Mouse (Mus musculus) layer of hippocampus, postnatal 14 days (tissue): ENCODE results near the gene Oxa1l. TPM values are rescaled to one million over a fixed set of nuclear protein-coding genes. Genes with fewer than 3 reads are reported as not detected.

ENCODE experiments used
- DNase-seq, 2 experiments: peaks; one replicate each; pipeline ENCODE4 v3.0.0; 2021 to 2022; ENCODE audit warnings: low spot score in 2 of 2, mixed read lengths in 1 of 2
- total RNA-seq, 2 experiments: library from RNA; stranded (reverse); gene quantifications; 2 replicates each; pipeline ENCODE4 v1.2.3; 2021

Gene Oxa1l
- total RNA-seq, 2 experiments from 2014 or later, result 57.3 to 59.2 TPM

DNA sequence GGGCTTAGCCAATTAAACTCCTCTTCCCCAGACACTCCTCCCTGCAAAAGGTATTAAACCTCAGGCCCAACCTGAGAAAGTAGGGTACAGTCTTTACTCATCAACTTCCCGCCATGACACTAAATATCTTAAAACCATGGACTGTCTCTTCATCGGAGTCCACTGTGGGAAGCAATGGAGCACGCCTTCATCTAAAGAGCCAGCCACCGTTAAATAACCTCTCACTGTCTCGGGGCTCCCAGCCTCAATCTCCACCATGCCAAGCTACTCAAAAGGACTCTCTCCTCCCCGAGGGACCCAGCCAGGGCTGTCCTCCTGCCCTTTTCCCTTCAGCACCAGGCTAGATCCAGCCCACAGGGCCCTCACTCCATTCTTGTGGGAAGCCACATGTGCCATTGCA is 10.0 kb downstream of the Oxa1l start:
- DNase-seq, result no peak

- no peak for DNase-seq
Measured at GRCm38 (mm10) chr14:54371460-54371859, 10.8 kb downstream of the Oxa1l start.

- no peak for DNase-seq
Measured at GRCm38 (mm10) chr14:54372923-54373322, 12.3 kb downstream of the Oxa1l start.

DNA sequence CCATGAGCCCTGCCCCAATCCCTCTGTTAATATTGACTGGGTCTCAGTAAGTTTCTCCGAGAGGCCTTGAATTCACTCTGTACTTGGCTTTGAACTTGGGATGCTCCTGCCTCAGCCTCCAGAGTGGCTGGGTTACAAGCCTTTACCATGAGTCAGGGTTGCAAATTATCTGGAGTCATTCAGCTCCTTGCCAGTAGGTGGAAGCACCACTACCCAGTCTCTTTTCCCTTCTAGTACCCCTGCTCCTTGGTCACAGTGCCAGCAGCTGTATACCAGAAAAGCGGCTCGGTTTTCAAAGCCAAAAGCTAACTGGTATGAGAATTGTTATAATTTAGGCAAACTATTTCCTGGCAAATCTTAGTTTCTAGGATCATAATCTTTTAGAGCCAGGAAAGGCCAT is 15.3 kb downstream of the Oxa1l start:
- DNase-seq, result no peak

- no peak for DNase-seq
Measured at GRCm38 (mm10) chr14:54377166-54377565, 16.5 kb downstream of the Oxa1l start.

DNA sequence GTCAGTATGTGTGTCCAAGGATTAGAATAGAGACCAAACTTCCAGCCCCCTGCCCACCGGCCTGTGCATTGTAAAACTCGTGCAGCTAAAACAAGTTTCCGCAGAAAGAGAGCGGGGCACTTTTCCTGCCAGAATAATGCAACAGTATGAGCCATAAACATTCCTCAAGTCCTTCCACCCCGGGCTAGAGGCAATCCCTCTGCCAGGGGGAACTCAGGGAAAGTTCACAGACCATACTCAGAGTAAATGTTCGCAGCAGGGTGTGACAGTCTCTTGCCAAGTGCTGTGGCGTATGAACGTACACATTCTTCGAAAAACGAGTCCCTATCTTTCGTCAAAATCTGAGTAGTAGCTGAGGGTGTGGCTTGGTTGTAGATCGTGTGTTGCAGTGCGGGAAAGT is 18.9 kb downstream of the Oxa1l start:
- DNase-seq, result no peak

- no peak for DNase-seq
Measured at GRCm38 (mm10) chr14:54380616-54381015, 20.0 kb downstream of the Oxa1l start.

- no peak for DNase-seq
Measured at GRCm38 (mm10) chr14:54381816-54382215, 21.2 kb downstream of the Oxa1l start.

DNA sequence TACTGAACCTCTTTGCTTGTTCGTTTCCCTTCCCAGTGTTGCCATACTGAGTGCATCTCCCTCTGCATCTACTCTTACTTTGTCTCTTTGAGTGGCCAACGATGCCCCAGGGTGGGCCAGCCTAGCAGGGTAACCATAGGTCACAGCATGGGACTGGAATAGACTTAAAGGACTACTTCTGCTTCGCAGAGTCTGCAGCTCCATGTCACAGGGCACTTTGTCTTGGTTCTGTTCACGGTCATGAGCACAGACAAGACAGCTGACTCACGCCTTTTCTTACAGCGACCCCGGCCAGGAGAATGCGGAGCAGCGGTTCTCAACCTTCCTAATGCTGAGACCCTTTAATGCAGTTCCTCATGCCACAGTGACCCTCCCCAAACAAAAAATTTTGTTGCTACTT is 22.0 kb downstream of the Oxa1l start:
- DNase-seq, result no peak

DNA sequence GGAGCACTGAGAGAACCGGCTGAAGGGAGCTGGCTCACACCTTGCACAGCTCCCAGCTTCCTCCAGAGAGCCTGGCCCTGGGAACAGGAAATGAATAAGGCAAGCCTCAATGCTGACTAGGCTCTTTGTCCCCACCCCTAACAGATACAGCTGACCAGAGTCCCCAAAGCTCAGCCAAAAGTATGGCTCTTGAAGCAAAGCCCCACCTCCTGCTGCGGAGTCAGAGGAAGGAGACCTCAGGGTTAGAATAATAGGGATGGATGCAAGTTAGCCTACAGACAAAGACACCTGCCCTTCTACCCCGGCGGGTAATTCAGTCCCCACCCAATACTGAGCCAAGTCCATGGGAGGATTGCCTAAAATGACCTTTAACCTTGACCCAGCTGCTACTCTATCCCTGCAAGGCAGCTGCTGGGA is 22.7 kb downstream of the Oxa1l start:
- DNase-seq, result no peak

DNA sequence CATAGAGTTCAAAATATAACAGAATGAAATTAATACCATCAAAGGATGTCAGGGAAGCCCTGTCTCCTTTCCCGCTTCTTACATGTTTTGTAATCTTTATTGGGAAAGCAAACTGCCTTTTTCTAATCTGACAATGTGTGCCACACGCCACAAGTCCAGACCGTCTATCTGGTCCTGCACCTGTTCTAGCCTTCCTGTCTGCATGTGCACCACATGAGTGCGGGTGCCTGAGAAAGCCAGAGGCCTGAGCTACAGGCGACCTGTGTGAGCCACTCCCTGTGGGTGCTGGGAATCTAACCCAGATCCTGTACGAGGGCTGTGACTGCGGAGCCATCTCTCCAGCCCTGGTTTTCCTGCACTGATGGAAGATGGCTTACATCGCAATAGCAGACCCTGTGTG is 23.8 kb downstream of the Oxa1l start:
- DNase-seq, result no peak

- DNase-seq, result no peak
Measured at GRCm38 (mm10) chr14:54385968-54386618, 25.5 kb downstream of the Oxa1l start.

DNA sequence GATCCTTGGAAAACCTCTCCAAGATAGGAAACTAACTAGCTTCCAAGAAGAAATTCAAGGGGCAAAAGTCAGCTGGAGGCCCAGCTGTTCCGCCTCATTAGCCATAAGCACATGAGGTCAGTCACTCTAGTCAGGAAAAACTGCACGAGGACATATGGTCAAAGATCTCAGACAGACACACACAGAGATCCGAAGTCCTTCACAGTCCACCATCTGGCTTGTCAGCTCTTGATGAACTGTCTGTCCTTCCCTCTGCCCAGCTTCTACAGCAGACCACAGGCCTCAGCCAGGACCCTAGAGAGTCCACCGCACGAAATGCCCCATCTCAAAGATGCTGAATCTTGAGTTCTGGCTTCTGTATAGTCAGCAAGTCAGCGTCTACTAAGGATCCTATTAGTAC is 26.9 kb downstream of the Oxa1l start:
- DNase-seq, result no peak

DNA sequence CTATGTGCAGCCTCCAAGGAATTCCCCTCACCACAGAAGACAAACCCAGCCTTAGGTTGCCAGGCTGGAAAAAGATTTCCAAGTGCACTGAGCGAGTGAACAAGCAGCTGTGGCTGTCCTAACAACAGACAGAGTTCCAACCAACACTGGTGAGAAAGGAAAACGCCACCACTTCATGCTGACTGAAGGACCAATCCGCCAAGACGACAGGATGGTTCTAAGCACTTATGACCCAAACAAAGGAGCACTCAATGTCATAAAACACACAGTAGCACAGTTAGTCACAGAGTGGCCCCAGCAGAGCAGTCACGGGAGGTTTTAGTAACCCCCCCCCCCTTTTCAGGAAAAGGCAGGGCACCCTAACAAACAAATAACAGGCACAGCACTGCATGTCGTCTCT is 30.2 kb downstream of the Oxa1l start:
- no peak for DNase-seq

DNA sequence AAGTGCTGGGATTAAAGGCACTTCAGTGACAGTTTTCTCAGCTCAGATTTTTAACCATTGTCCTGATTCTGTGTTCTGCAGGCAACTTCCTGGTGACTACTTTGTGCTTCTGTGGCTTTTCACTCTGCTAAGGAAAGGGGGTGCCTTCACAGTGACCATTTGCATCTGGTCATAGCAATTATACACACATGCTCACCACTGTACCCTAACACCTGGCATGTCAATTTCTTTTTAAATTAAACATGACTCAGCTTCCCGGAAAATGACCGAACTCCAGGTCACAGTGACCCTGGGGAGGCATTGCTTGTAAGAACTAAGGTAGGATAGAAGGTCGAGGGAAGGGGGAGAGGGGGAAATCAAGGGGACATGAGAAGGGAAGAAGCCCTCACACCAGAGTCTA is 33.2 kb downstream of the Oxa1l start:
- no peak for DNase-seq

DNA sequence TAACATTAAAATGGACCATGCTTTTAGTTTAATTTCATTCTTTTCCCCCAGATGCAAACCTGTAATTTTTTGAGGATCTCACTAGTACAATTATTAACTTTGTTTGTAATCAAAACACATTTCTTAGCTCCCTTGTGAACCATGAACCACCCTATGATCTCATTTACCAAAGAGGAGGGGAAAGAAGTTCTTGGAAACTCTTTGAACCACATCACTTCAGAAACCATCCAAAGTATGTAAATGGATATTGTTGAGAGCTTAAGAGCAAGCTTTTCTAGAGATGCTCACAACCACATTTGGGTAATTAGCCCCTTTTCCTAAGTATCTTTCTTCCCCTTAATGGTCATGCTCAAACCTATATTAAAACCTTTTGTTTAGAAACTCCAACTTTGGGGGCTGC is 33.7 kb downstream of the Oxa1l start:
- DNase-seq, result no peak

DNA sequence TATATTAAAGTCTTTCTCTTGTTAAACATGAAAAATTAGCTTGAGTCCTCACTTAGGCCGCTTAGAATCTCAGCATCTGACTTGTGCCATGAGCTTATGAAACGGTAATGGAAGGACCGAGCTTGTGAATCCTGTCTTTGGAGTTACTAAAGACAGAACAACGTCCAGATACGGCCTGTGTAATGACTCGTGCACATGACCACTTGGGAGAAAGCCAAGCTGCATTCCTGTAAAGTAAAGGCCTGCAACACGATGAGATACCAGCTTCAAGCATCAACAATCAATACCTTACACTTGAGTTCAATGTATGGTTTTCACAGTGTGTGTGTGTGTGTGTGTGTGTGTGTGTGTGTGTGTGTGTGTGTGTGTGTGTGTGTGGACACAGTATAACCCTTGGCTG is 36.1 kb downstream of the Oxa1l start:
- no peak for DNase-seq

DNA sequence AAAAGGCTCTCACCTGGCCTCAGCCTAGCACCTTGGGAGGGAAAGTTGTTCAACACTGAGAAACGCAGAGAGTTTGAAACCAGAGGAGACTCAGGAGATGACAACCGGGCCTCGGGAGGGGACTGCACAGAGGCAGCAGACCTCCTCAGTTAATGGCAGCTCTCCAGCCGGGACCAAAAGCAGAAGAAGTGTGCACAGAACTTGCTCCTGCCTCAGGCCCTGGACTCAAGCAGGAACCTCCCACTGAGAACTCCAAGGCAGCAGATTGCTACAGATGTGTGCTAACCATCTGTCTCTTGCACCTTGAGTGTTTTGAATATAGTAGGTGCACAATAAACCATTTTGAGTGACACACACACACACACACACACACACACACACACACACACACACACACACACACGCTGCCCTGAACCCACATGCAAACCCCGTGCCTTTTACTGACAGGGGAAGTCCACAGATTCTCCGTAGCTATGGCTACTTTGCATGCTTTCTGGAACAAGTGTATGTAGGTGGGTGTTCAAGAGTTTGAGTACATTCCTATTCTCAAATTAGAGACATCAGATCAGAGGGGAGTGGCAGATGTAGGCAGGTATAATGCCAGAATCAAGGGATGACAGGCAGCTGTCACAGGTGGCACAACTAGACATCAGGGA is 37.4 kb downstream of the Oxa1l start:
- no peak for DNase-seq

GRCm38 (mm10) chr14:54398528-54398916 is 37.9 kb downstream of the Oxa1l start:
- DNase-seq, result no peak

DNA sequence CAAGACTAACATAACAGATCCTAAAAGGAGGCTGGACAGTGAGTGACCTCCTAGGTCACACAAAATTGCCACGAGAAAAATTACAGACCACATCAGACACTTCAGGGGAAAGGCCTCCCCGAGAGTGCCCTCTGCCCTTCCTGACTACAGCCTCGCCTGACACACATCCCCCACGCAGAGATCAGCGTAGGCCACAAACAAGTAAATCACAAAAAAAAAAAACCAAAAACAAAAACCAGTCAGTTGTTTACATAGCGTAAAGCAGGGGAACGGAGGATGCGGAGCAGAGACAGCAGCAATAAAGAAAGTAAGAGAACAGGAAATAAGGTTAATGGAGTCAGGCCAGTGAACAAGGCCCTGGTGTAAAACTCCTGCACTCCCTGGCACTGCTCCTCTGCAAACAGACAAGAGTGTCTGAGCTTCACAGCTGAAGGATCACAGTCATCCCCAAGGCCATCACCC is 38.3 kb downstream of the Oxa1l start:
- no peak for DNase-seq

DNA sequence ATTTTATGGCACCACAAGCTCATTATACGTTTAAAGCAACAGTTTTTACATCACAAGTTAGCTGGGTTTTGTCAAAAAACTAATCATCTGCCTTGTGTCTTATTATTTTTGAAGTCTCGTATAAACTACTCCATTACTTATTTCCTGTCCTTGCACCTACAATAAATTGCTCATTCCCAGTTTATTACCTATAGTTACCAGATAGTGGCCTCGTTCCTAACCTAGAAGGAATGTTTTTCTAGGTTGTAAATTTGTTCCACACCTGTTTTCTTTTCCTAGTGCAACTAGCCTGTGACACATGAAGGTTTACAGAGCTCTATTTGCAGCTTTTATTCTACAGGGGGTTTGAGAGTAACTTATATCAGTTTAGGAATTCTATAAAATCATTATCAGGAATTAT is 41.1 kb downstream of the Oxa1l start:
- DNase-seq, result no peak

DNA sequence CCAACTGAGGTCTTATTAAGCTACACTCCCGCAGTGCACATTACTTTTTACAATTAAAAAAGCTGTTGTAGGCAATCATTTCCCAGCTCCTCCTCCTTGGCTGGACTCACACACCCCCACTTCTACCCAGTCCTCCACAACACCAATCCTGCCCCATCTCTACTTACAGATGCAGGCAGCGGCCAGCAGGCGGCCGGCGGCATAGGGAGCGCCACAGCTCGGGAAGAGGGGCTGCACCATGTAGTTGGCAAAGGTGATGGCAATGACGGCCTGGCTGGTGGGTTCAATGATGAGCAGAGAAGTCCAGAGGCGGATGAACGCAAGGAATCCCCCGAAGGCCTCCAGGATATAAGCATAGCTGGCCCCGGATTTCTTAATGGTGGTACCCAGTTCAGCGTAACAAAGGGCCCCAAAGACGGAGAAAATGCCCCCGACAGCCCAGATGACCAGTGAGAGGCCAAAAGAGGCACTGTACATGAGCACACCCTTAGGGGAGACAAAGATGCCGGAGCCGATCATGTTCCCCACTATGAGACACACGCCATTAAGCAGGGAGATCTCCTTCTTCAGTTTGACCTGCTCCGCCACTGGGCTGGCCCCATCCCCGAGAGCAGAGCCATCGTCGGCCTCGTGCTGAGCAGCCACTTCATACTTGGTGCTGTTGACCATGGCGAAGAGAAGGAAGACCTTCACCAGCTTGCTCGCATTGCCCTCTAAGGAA is 47.9 kb downstream of the Oxa1l start:
- DNase-seq, result no peak
